Mouse (Mus musculus) CH12.LX (cell line): ENCODE results near the gene Hoxa7.

ENCODE experiments used
- MAZ ChIP-seq: IDR thresholded peaks from 2 replicates; pipeline ENCODE4 v1.6.1; 2012; ENCODE audit warnings: low read depth, mild to moderate bottlenecking, inconsistent platforms, low read length, improper control_type of control experiment, moderate library complexity
- POLR2A ChIP-seq: IDR thresholded peaks from 2 replicates; pipeline ENCODE4 v1.6.1; 2011; ENCODE audit warnings: low read depth, mild to moderate bottlenecking, improper control_type of control experiment, low read length

DNA sequence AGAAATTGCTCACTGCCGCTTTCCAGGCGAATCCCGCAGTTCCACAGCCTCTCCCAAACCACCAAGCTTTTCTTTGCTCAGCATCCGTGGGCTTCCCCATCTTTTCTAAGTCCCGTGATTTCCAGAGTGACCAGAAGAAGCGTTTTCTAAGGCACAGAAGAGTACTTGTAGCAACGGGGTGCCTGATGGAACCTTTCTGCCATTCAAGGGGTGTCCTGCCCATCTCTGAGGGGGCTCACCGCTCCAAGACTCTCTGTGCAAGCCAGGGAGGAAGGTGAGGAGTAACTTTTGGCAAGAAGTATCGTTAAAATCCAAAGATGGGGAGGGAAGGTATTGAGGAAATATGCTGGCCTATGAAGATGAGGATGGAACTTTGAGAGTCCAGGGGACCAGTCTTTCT lies 43.8 kb downstream of the Hoxa7 start:
- no peak for TF ChIP-seq MAZ
- no peak for TF ChIP-seq POLR2A
